Mouse (Mus musculus): Measurements from ENCODE around the gene Aco1. TPM values are rescaled to one million over a fixed set of nuclear protein-coding genes. Genes with fewer than 3 reads are reported as not detected.

The Aco1 gene
- polyA plus RNA-seq, 1 experiment from 2014 or later: 57.6 TPM

DNA sequence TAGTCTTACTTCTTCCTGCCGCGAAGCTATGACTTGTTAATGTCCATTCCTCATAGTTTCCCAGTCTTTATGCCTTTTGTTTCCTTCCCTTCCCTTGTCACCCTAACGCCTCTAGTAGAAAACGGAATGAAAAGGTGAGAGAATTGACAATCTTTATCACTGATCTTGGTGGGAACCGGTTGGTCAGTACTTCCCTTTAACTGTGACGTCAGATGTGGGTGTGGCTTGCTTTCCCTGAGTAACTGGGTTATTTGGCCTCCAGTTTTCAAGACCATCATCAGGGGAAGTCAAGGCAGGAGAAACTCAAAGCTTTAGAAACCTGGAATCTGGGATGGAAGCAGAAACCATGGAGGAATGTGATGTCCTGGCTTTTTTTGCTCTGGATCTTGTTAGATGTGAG, 99.0 kb downstream of the Aco1 start:
- Histone ChIP-seq H3K27ac (no peak overlapping the region), H3K4me2 (replicated peaks) (no peak overlapping the region), H3K27me3 (no peaks in the 10 kb centered on the region), H3K36me3 (no peaks in the 10 kb centered on the region), H3K9me3 (replicated peaks) (no peaks in the 10 kb centered on the region), H3K9ac (no peak overlapping the region), H3K4me3 (no peak overlapping the region), H3K4me1 (peaks cover 14% of the 10 kb centered on the region)
- ATAC-seq (ENCODE audit: low FRiP score): no peak
- WGBS: 51% methylated on average over 6 of the region's 6 CpGs

DNA sequence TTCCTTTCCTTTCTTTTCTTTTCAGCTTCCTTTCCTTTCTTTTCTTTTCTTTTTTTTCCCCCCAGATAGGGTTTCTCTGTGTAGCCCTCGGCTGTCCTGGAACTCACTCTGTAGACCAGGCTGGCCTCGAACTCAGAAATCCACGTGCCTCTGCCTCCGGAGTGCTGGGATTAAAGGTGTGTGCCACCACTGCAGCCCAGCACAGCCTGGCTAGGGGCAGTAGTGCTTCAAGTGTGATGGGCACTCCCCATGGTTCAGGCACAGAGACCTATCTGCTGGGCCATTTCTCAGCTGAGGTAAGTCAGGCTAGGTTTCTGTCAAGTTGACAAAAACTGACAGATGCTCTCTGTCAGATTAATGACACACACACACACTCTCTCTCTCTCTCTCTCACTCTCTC, 100.1 kb downstream of the Aco1 start:
- Histone ChIP-seq H3K4me1 (peaks cover 14% of the 10 kb centered on the region), H3K4me3 (no peak overlapping the region), H3K9me3 (replicated peaks) (no peaks in the 10 kb centered on the region), H3K27me3 (no peaks in the 10 kb centered on the region), H3K36me3 (no peaks in the 10 kb centered on the region), H3K27ac (no peak overlapping the region), H3K9ac (no peak overlapping the region), H3K4me2 (replicated peaks) (no peak overlapping the region)
- ATAC-seq (ENCODE audit: low FRiP score): no peak
- 80% methylated on average over 4 of the region's 4 CpGs for WGBS

DNA sequence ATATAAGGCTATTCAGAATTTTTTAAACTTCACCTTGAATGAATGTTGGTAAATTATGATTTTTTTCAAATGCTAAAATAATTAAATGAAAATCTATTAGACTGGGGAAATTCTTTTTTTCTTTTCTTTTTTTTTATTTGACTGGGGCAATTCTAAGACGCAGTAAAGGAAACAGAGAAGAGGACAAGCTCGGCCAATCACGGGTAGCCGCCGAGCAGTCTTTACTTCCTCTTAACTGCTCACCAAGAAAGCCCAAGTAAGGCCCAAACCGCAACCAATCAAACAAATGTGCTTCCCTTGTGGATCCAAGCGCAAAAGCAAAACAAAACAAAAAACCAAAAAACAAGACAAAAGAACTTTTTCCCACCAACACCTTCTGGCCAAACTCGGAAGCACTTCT, 101.2 kb downstream of the Aco1 start:
- H3K9me3 ChIP-seq (replicated peaks): no peaks in the 10 kb centered on the region
- no peak overlapping the region for H3K27ac ChIP-seq
- no peak overlapping the region for H3K9ac ChIP-seq
- no peak for ATAC-seq (ENCODE audit: low FRiP score)
- H3K27me3 ChIP-seq: no peaks in the 10 kb centered on the region
- 86% methylated on average over 8 of the region's 8 CpGs for WGBS
- no peaks in the 10 kb centered on the region for H3K36me3 ChIP-seq
- no peak overlapping the region for H3K4me3 ChIP-seq
- no peak overlapping the region for H3K4me2 ChIP-seq (replicated peaks)
- H3K4me1 ChIP-seq: peaks cover 9% of the 10 kb centered on the region

Other genes starting within 250 kb of the Aco1 start
- 6.9 and 7.6 TPM in 2 replicates for gene Ddx58, start 96.7 kb downstream of the Aco1 start, polyA plus RNA-seq (2016; fragmentation: Nextera tagmentation; extraction: Ambion mirVana)
- gene Smim27, start 126.5 kb downstream of the Aco1 start, polyA plus RNA-seq (2016; fragmentation: Nextera tagmentation; extraction: Ambion mirVana): 23.6 TPM in 2 replicates
- 45.6 and 48.3 TPM in 2 replicates for gene Topors, start 126.8 kb downstream of the Aco1 start, polyA plus RNA-seq (2016; fragmentation: Nextera tagmentation; extraction: Ambion mirVana)
- 235 and 265 TPM in 2 replicates for gene Ndufb6, start 136.3 kb downstream of the Aco1 start, polyA plus RNA-seq (2016; fragmentation: Nextera tagmentation; extraction: Ambion mirVana)